Mouse (Mus musculus) hindbrain, embryonic 12.5 days (tissue): ENCODE measurements around the gene Serpina12. TPM values are rescaled to one million over a fixed set of nuclear protein-coding genes. Genes with fewer than 3 reads are reported as not detected.

Experiments used
- ATAC-seq: fragments of 200-750 bp; cut with Nextera tagmentation; 2 replicates; pipeline ENCODE4 v1.8.0; 2017; ENCODE audit warnings: moderate TSS enrichment; ENCODE audit not compliant: low FRiP score
- H3K27ac ChIP-seq: fragments of 300-500 bp; sonication (generic); 2 replicates; pipeline ENCODE4 v1.5.1; 2016; ENCODE audit warnings: mild to moderate bottlenecking
- H3K27me3 ChIP-seq: fragments of 300-500 bp; sonication (generic); 2 replicates; pipeline ENCODE4 v1.6.1; 2016; ENCODE audit warnings: mild to moderate bottlenecking
- H3K36me3 ChIP-seq: fragments of 300-500 bp; sonication (generic); 2 replicates; pipeline ENCODE4 v1.6.1; 2016; ENCODE audit warnings: mild to moderate bottlenecking
- H3K4me1 ChIP-seq: fragments of 300-500 bp; sonication (generic); 2 replicates; pipeline ENCODE4 v1.6.1; 2016
- H3K4me2 ChIP-seq: fragments of 300-500 bp; sonication (generic); replicated peaks from 2 replicates; pipeline ENCODE4 v1.6.1; 2016; ENCODE audit warnings: mild to moderate bottlenecking
- H3K4me3 ChIP-seq: fragments of 300-500 bp; sonication (generic); 2 replicates; pipeline ENCODE4 v1.5.1; 2016; ENCODE audit warnings: mild to moderate bottlenecking
- H3K9ac ChIP-seq: fragments of 300-500 bp; sonication (generic); 2 replicates; pipeline ENCODE4 v1.6.1; 2016; ENCODE audit warnings: mild to moderate bottlenecking, moderate library complexity
- H3K9me3 ChIP-seq: fragments of 300-500 bp; sonication (generic); replicated peaks from 2 replicates; pipeline ENCODE4 v1.6.1; 2016; ENCODE audit warnings: mild to moderate bottlenecking
- WGBS: fragments of 180-500 bp; shearing (Covaris S2); methylation state at CpG from one replicate; pipeline ENCODE4 v1.1.7; 2016; 5-methylcytosine and 5-hydroxymethylcytosine counted together
- polyA plus RNA-seq: library from polyadenylated mRNA; unstranded; fragments of >200 nt; fragmentation: Nextera tagmentation; extraction: Ambion mirVana; gene quantifications from 2 replicates; pipeline ENCODE4 v1.2.1, GENCODE M21; 2016

Serpina12 gene
- polyA plus RNA-seq, 1 experiment from 2014 or later = not detected

DNA sequence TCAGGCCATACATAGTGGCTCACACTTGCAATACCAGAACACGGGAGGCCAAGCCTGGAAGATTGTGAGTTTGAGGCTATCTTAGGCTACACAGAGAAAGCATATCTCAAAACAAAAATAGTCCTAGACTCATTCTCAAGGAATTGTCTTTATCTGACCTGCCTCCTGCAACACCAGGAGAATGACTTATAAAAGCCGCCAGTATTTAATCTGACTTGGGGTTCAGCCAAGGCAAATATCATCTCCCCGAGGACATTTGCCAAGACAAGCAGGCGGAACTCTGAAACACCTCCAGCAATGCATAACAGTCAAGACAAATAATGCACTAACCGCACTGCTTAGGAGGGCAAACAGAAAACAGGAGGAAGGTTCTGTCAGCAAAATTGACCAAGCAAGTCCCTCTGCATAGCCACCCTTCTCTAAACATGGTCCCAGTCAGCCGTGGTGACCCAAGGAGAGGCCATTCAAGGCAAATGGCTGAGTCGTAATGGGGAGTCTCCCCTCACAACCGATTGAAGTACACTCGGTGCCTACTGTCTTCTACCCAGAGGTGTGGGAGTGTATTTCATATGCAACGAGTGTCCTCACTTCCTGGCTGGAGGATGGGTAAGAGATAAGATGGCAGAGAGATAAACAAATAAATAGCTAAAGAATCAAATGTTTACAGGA is 41.5 kb downstream of the Serpina12 start:
- WGBS = 89% methylated on average over 10 of the region's 10 CpGs
- Histone ChIP-seq H3K9ac (no peak overlapping the region), H3K9me3 (peaks cover 6% of the 10 kb centered on the region)

DNA sequence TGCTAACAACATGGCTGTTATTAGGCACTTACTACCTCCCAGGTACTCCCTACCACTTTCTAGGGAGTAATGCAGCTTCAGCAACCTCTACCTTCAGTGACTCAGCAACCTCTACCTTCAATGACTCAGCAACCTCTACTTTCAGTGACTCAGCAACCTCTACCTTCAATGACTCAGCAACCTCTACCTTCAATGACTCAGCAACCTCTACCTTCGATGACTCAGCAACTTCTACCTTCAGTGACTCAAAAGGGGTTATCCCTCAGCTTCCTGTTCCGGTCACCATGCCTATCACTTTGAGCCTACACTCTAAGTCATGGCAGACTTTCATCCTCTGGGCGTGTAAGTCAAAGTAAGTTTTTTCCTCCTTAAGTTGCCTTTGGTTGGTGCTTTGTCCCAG is 43.6 kb downstream of the Serpina12 start:
- H3K27me3 ChIP-seq = no peaks in the 10 kb centered on the region
- no peak overlapping the region for H3K9ac ChIP-seq
- H3K4me1 ChIP-seq = no peaks in the 10 kb centered on the region; the same call in 1 of the 2 replicates
- no peak overlapping the region for H3K27ac ChIP-seq
- H3K36me3 ChIP-seq = no peaks in the 10 kb centered on the region
- no peak overlapping the region for H3K4me3 ChIP-seq
- WGBS = 93% methylated on average over 3 of the region's 3 CpGs
- H3K9me3 ChIP-seq = peaks cover 6% of the 10 kb centered on the region
- H3K4me2 ChIP-seq = no peak overlapping the region
- no peak for ATAC-seq

More for the DNA sequence above, 41.5 kb downstream of the Serpina12 start:
- Histone ChIP-seq H3K36me3 (no peaks in the 10 kb centered on the region), H3K27me3 (no peaks in the 10 kb centered on the region), H3K4me3 (no peak overlapping the region), H3K4me1 (no peaks in the 10 kb centered on the region; the same call in 1 of the 2 replicates), H3K4me2 (no peak overlapping the region), H3K27ac (no peak overlapping the region)
- ATAC-seq = no peak

DNA sequence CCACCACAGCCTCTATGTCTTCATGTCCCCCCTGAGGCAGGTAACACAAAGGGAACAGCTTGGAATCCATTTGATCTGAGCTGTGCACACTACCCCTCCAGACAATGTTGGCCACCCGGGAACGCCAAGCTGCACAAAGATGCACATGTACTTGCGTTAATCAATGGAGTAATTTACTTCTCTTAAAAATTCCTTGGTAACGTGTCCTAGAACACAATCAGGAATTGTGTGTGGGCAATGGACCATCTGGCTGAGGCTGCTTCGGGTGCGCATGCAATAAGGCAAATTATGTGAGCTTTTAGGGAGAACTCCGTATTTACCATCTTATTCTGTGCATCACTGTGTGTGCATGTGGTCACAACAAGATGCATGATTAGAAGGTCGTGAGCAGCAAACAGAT is 44.6 kb downstream of the Serpina12 start:
- ATAC-seq = no peak
- Histone ChIP-seq H3K36me3 (no peaks in the 10 kb centered on the region), H3K27ac (no peak overlapping the region), H3K4me3 (no peak overlapping the region), H3K4me2 (no peak overlapping the region), H3K9ac (no peak overlapping the region), H3K4me1 (no peaks in the 10 kb centered on the region; the same call in 1 of the 2 replicates), H3K9me3 (peaks cover 4% of the 10 kb centered on the region), H3K27me3 (no peaks in the 10 kb centered on the region)
- 78% methylated on average over 8 of the region's 8 CpGs for WGBS

DNA sequence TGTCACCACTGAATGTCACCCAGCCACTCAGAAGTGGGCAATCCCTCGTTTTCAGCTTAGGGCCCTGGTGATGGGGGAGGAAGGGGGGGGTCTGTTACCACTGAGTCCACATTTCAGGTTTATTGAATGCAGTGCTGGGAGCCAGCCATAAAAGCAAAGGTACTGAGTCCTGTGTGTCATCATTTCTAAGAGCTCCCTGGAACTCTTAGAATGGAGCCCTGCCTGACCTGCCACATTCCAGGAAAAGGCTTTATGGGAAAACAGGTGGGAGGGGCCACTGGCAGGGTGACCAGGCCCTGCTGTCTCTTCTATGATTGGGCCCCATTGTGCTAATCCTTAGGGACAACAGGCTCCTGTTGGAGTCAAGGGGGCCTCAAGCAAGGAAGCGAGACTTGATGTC is 47.7 kb downstream of the Serpina12 start:
- WGBS = 75% methylated on average over 2 of the region's 2 CpGs
- no peak overlapping the region for H3K4me2 ChIP-seq
- ATAC-seq = no peak
- no peak overlapping the region for H3K4me3 ChIP-seq
- peaks cover 5% of the 10 kb centered on the region; the same call in 1 of the 2 replicates for H3K27me3 ChIP-seq
- H3K36me3 ChIP-seq = no peaks in the 10 kb centered on the region
- H3K27ac ChIP-seq = no peak overlapping the region
- H3K9ac ChIP-seq = no peak overlapping the region
- no peaks in the 10 kb centered on the region for H3K9me3 ChIP-seq
- H3K4me1 ChIP-seq = no peaks in the 10 kb centered on the region; the same call in 1 of the 2 replicates

DNA sequence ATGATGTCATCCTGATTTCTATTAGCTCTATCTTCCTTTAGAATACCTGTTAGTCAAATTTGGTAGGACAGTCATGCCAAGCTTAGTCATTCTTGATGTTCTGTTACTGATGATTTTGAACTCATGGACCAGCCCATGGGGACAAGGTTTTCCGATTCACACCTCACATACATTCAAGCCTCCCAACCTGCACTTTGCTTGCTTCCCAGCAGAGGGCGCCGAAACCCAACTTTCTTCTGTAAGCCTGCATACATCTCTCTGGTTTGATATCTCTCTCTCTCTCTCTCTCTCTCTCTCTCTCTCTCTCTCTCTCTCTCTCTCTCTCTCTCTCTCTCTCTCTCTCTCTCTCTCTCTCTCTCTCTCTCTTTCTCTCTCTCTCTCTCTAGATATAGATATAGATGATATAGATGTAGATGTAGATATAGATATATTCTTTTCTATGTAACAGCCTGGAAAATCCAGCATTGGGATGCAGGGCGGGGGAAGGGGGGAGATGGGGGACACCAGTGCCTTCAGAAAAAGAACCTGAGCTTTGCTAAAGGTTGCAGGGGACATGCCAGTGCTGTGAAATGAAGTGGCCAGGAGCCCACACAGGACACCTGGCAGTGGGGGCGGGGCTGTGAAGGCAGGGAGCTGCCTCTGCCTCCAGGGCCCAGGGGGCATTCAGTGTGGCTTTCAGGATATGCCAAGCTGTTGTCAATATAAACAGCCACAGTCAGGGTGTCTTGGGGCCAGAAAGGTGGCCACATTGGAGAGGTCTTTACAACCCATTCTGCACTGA is 48.8 kb downstream of the Serpina12 start:
- ATAC-seq = no peak
- WGBS = 39% methylated on average over 5 of the region's 5 CpGs

DNA sequence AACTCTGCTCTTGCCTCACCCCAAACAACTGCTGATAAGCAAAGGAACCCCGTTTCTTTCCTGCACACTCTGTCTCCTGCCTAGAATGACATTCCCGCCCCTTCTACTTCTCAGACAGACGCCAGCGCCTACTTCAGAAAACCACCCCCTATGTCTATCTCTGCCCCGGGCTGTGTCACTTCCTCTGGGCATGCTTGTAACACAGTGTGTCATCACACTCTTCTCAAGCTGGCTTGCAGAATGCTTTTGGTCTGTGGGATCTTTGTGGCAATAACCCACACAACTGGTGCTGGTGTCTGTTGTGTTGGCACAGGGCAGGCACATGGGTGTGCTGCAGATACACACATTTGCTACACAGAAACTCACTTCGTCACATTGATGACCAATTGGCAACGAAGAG is 51.3 kb downstream of the Serpina12 start:
- Histone ChIP-seq H3K4me1 (no peaks in the 10 kb centered on the region), H3K27me3 (peaks cover 5% of the 10 kb centered on the region; the same call in 1 of the 2 replicates), H3K4me3 (no peak overlapping the region), H3K9me3 (no peaks in the 10 kb centered on the region), H3K36me3 (no peaks in the 10 kb centered on the region), H3K27ac (no peak overlapping the region), H3K9ac (no peak overlapping the region), H3K4me2 (no peak overlapping the region)
- ATAC-seq = no peak
- 80% methylated on average over 7 of the region's 7 CpGs for WGBS

More for the DNA sequence above, 48.8 kb downstream of the Serpina12 start:
- no peak overlapping the region for H3K9ac ChIP-seq
- no peak overlapping the region for H3K27ac ChIP-seq
- H3K4me3 ChIP-seq = no peak overlapping the region
- no peaks in the 10 kb centered on the region for H3K36me3 ChIP-seq
- no peaks in the 10 kb centered on the region; the same call in 1 of the 2 replicates for H3K4me1 ChIP-seq
- H3K9me3 ChIP-seq = no peaks in the 10 kb centered on the region
- no peak overlapping the region for H3K4me2 ChIP-seq
- H3K27me3 ChIP-seq = peaks cover 5% of the 10 kb centered on the region; the same call in 1 of the 2 replicates

DNA sequence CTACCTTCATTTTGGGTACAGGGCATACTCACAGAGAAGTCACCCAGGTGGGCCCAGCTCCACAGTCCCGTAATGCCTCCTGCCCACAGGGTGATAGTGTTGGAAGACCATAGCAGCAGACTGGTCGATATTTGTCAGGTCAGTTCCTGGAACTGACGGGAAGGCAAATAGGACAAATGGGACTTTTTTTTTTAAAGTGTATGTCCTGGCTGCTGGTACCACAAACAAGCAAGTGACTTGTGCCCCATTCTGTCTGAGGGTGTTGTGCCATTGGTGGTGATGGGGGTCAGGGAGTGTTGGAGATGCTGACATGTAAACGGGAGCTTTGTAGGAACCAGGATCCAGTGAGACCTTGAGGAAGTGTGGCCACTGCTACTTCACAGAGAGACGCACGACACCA is 54.4 kb downstream of the Serpina12 start, which contains the start of gene Serpina11:
Gene Serpina11, minus strand, starts transcription at position 101 of the 400 bp plus-strand sequence.
- no peak within 1 kb of the TSS for H3K4me2 ChIP-seq
- H3K9me3 ChIP-seq = no peaks in the 10 kb centered on the region
- no peak for ATAC-seq
- 84% methylated on average over 6 of the region's 6 CpGs for WGBS
- H3K4me1 ChIP-seq = no peaks in the 10 kb centered on the region
- no peak within 1 kb of the TSS for H3K9ac ChIP-seq
- H3K27ac ChIP-seq = no peak within 1 kb of the TSS
- peaks cover 5% of the 10 kb centered on the region; the same call in 1 of the 2 replicates for H3K27me3 ChIP-seq
- H3K4me3 ChIP-seq = no peak within 1 kb of the TSS
- no peaks in the 10 kb centered on the region for H3K36me3 ChIP-seq

DNA sequence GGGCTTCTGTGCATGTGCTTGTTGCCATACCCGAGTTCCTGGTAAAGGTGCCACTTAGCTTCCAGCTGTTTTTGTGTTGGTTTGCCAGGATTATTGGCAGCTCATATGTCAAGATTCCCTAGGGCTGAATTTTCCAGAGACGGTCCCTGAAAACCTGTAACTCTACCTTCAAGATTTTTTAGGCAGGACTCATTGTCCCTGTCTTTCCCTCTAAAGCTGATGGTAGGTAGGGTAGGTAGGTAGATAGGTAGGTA is 54.8 kb downstream of the Serpina12 start:
- no peak for ATAC-seq
- no peak overlapping the region for H3K27ac ChIP-seq
- H3K27me3 ChIP-seq = peaks cover 5% of the 10 kb centered on the region; the same call in 1 of the 2 replicates
- no peak overlapping the region for H3K4me2 ChIP-seq
- no peak overlapping the region for H3K4me3 ChIP-seq
- no peaks in the 10 kb centered on the region for H3K4me1 ChIP-seq
- H3K9ac ChIP-seq = no peak overlapping the region
- H3K9me3 ChIP-seq = no peaks in the 10 kb centered on the region
- WGBS = 66% methylated on average over 2 of the region's 2 CpGs
- H3K36me3 ChIP-seq = no peaks in the 10 kb centered on the region

DNA sequence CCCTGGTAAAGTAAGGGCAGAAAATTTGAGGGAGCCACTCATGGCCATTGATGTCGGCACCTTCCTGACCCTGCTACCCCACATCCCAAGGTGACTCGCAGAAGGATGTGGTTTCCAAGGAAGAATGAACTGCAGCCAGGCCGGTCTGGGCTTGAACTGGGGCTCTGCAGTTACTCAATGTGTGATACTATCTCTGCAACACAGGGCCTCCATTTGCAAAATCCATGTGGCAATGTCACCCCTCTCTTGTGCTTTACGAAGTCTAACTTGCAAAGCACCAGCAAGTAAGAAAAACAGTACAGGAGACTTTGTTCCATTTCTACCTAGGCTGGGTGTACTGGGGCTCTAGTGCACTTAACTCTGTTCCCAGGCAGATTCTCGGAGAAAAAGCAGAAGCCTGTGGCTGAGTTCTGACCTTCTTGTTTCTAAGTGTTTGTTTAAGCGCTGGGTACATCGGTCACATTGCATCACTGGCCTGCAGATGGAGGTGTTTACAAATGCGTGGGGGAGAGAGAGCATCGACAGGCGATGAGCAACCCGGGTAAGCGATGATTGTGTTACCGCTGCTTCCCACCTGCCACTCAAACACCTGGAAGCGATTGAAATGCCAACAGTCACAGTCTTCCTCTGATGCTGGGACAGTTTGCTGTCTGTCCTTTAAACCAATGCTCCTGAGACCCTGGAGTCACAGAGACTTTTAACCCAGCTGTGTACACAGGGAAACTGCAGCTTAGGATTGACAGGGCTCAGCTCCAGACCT is 55.3 kb downstream of the Serpina12 start:
- no peak overlapping the region for H3K4me2 ChIP-seq
- H3K9ac ChIP-seq = no peak overlapping the region
- H3K27me3 ChIP-seq = no peaks in the 10 kb centered on the region; the same call in 1 of the 2 replicates
- no peaks in the 10 kb centered on the region for H3K4me1 ChIP-seq
- no peaks in the 10 kb centered on the region for H3K9me3 ChIP-seq
- 67% methylated on average over 14 of the region's 14 CpGs for WGBS
- no peak overlapping the region for H3K4me3 ChIP-seq
- H3K27ac ChIP-seq = no peak overlapping the region
- no peaks in the 10 kb centered on the region for H3K36me3 ChIP-seq
- no peak for ATAC-seq

DNA sequence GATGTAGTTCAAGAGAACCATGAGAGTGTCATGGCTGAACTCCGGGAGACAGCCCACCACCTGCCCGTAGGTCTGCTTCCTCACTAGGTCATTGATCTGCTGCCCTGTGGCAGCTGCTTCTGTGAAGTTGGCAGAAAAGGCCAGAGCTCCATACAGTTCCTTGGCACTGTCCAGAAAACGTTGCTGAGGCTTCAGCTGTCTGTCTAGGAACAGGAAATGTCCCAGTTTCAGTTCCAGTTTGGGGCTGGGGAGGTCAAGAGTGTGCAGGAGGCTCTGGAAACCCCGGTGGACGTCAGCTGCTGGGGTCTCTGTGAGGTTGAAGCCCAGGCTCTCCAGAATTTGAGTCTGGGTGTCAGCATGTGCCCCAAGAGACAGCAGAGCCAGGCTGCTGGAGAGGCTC is 58.4 kb downstream of the Serpina12 start:
- no peak overlapping the region for H3K9ac ChIP-seq
- H3K4me1 ChIP-seq = no peaks in the 10 kb centered on the region
- H3K27ac ChIP-seq = no peak overlapping the region
- H3K27me3 ChIP-seq = no peaks in the 10 kb centered on the region
- H3K9me3 ChIP-seq = no peaks in the 10 kb centered on the region
- H3K36me3 ChIP-seq = no peaks in the 10 kb centered on the region
- WGBS = 73% methylated on average over 5 of the region's 5 CpGs
- H3K4me2 ChIP-seq = no peak overlapping the region
- ATAC-seq = no peak
- H3K4me3 ChIP-seq = no peak overlapping the region

DNA sequence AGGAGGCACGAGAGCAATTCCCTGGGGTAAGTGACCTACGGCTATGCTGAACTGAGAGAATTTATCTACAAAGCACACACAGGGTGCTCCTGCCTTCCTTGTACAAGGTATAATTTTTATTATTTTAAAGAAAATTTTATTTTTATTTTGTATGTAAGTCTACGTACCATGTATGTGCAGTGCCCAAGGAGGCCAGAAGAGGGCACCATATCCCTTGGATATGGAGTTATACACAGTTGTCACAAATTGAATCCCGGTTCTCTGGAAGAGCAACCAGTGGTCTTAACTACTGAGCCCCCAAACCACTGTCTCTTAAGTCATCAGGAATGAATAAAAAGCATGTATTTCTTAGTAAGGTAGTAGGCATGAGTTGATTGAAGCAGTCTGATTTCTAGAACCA is 59.3 kb downstream of the Serpina12 start:
- no peak for ATAC-seq
- H3K36me3 ChIP-seq = no peaks in the 10 kb centered on the region
- H3K4me2 ChIP-seq = no peak overlapping the region
- no peaks in the 10 kb centered on the region for H3K4me1 ChIP-seq
- WGBS = 71% methylated on average over 4 of the region's 4 CpGs
- no peak overlapping the region for H3K27ac ChIP-seq
- H3K9ac ChIP-seq = no peak overlapping the region
- H3K4me3 ChIP-seq = no peak overlapping the region
- no peaks in the 10 kb centered on the region for H3K9me3 ChIP-seq
- no peaks in the 10 kb centered on the region for H3K27me3 ChIP-seq

DNA sequence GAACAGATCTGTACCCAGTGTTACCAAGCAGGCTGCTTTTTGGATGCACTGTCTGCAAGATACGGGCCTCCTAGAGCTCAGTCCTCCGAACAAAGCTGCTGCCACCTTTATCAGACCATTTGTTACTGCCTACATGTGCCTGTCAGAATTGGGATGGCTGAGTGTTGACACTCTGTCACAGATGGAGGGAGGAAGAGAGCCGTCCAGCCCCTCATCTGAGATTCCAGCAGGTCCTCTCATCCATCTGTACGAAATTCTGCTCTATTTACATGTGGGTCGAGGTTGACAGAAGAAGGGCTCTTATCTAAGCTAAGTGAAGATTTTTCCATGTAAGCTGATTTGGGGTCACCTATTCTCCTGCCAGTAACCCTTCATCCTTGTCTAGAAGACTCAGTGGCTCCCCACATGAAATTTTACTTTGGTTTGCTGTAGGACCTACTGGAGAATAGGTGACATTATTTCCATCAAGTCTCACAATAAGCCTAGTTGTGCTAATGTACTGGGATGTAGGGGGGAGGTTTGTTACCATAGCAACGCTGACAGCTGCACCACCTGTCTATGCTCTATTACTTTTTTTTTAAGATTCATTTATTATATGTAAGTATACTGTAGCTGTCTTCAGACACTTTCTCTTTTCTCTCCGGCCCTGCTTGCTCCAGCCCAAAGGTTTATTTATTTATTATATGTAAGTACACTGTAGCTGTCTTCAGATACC is 62.4 kb downstream of the Serpina12 start:
- H3K4me3 ChIP-seq = no peak overlapping the region
- ATAC-seq = no peak
- 81% methylated on average over 7 of the region's 7 CpGs for WGBS
- H3K9me3 ChIP-seq = no peaks in the 10 kb centered on the region
- H3K36me3 ChIP-seq = no peaks in the 10 kb centered on the region
- no peak overlapping the region for H3K4me2 ChIP-seq
- H3K27ac ChIP-seq = no peak overlapping the region
- H3K9ac ChIP-seq = no peak overlapping the region
- H3K4me1 ChIP-seq = no peaks in the 10 kb centered on the region
- no peaks in the 10 kb centered on the region for H3K27me3 ChIP-seq
